Mouse (Mus musculus) lung, postnatal 25 days (tissue): Measurements from ENCODE around the gene 9930022D16Rik.

Source experiments
- DNase-seq: peaks from one replicate; pipeline ENCODE4 v3.0.0; 2022; ENCODE audit warnings: low spot score

The 9930022D16Rik gene

GRCm38 (mm10) chr11:109445438-109446035 lies 31.8 kb downstream of the 9930022D16Rik start:
- peak; percentile 73 for DNase-seq

- DNase-seq, result no peak
Measured at GRCm38 (mm10) chr11:109451169-109451568, 37.5 kb downstream of the 9930022D16Rik start.

GRCm38 (mm10) chr11:109456261-109456660 lies 42.5 kb downstream of the 9930022D16Rik start:
- DNase-seq, result no peak

- DNase-seq, result no peak
Measured at GRCm38 (mm10) chr11:109458165-109458564, 44.4 kb downstream of the 9930022D16Rik start.

GRCm38 (mm10) chr11:109460586-109460985 lies 46.9 kb downstream of the 9930022D16Rik start:
- peak; percentile 43 for DNase-seq

GRCm38 (mm10) chr11:109465068-109465467 lies 51.4 kb downstream of the 9930022D16Rik start:
- no peak for DNase-seq

GRCm38 (mm10) chr11:109466987-109467386 lies 53.3 kb downstream of the 9930022D16Rik start:
- no peak for DNase-seq

GRCm38 (mm10) chr11:109468133-109468532 lies 54.4 kb downstream of the 9930022D16Rik start:
- no peak for DNase-seq
